Comparison of ENCODE assay signal across 25 mouse cellular contexts in the genomic region with DNA sequence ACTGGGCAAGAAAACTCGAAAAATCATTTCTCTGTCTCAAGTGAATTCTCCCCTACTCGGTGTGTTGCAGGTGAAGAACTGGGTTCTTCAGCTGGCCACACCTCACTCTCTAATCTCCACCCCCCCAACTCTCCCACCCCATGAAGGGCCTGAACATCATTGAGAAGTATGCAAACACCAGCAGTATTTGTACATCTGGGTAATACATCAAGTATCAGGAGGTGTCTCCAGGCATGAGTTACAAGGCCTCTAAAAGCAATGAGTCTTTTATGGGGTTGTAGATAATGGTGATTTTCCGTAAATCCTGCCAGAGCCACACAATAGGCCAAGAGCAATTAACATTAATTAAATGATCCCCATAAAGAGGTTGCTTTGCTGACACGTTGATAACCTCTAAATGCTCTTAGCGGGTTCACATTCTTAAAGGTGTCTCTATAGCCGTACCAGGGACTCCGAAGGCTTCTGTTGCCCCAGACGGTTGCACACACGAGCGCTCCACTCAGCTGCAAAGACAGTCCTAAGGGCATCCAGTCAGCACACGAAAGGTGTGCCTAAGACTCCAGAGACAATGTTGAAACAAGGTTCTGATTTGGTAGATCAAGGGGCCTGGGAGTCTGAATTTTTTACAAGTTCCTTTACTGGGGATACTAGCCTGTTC. TPM values are rescaled to one million over a fixed set of nuclear protein-coding genes. Genes with fewer than 3 reads are reported as not detected.
DNase-seq lines count a peak whose midpoint lies in the region; ATAC-seq and TF ChIP-seq lines count a peak whose summit lies in the region.
"Had no signal": no experiment of that assay in that cellular context is flagged by ENCODE, and none has a peak within 500 bp of the region (broad histone marks: within the 10 kb centered on the region; RNA-seq: fewer than 3 reads in every experiment).

No protein-coding gene starts in this region.

- no peak for ATAC-seq in heart, postnatal 0 days (ENCODE audit: insufficient read depth, low read depth)
- ATAC-seq in intestine, embryonic 14.5 days (replicated peaks; ENCODE audit: low FRiP score, low TSS enrichment, low read depth) = peak; percentile 76
- no peak for ATAC-seq in neural tube, embryonic 15.5 days (ENCODE audit: low FRiP score)
- no peak for ATAC-seq in cerebellum, adult (ENCODE audit: insufficient number of reproducible peaks, low FRiP score, low TSS enrichment)
- ATAC-seq: CD4-positive, CD25-positive, alpha-beta regulatory T cell, adult 4 months; forebrain, embryonic 14.5 days; hindbrain, postnatal 0 days had no signal

- H3K27ac ChIP-seq in heart, adult 2 months = peak overlapping the region; percentile 65; the same call in 1 of the 2 replicates
- peak overlapping the region; percentile 96; the same call in 1 of the 2 replicates for H3K27ac ChIP-seq in heart, postnatal 0 days (ENCODE audit: low read depth)
- no peak overlapping the region for H3K27ac ChIP-seq in intestine, embryonic 14.5 days (ENCODE audit: low read depth)
- 0 out of 2 replicates have a peak overlapping the region, but pooled peaks have one; percentile 23 for H3K27ac ChIP-seq in neural tube, embryonic 15.5 days (replicated peaks)
- H3K27ac ChIP-seq: embryonic facial prominence, embryonic 15.5 days; forebrain, embryonic 10.5 days; hindbrain, embryonic 13.5 days; hindbrain, postnatal 0 days had no signal

- H3K4me2 ChIP-seq in heart, postnatal 0 days (ENCODE audit: low read depth, low read length) = no peak overlapping the region
- H3K4me2 ChIP-seq in intestine, embryonic 14.5 days (ENCODE audit: low read length) = no peak overlapping the region
- no peak overlapping the region for H3K4me2 ChIP-seq in neural tube, embryonic 15.5 days
- H3K4me2 ChIP-seq: embryonic facial prominence, embryonic 15.5 days; hindbrain, embryonic 13.5 days had no signal

- no peaks in the 10 kb centered on the region for H3K79me2 ChIP-seq in heart, adult 2 months (replicated peaks; ENCODE audit: control insufficient read depth, insufficient read depth, low read length)

- no peak for TF ChIP-seq EP300 in heart, adult 2 months (IDR thresholded peaks at IDR 0.05; ENCODE audit: insufficient read depth, low read depth, low read length)
- TF ChIP-seq EP300 in heart, postnatal 0 days (IDR thresholded peaks at IDR 0.05; ENCODE audit: low read depth) = no peak

- intact Hi-C loops in heart, adult 2 months (cut with DNase I) = loop anchor here (5.0 to 10.0 kb wide), 6 partner anchors 35 to 590 kb away; no protein-coding TSS in a partner anchor
- intact Hi-C loops in heart, postnatal 14 days (cut with DNase I) = loop anchor here (5.0 to 10.0 kb wide), 2 partner anchors 235 to 402 kb away; no protein-coding TSS in a partner anchor

- no peaks in the 10 kb centered on the region for H3K36me3 ChIP-seq in heart, adult 2 months (ENCODE audit: control insufficient read depth, insufficient read depth, low read length)
- no peaks in the 10 kb centered on the region for H3K36me3 ChIP-seq in heart, postnatal 0 days (replicated peaks; ENCODE audit: control insufficient read depth, insufficient read depth, low read length)
- H3K36me3 ChIP-seq in intestine, embryonic 14.5 days (ENCODE audit: control insufficient read depth, insufficient read depth, low read length) = no peaks in the 10 kb centered on the region
- H3K36me3 ChIP-seq in neural tube, embryonic 15.5 days = no peaks in the 10 kb centered on the region
- H3K36me3 ChIP-seq: embryonic facial prominence, embryonic 15.5 days; forebrain, embryonic 10.5 days; G1E; hindbrain, embryonic 13.5 days had no signal

- TF ChIP-seq CTCF in heart, adult 2 months (IDR thresholded peaks at IDR 0.05) = no peak
- TF ChIP-seq CTCF in heart, postnatal 0 days (IDR thresholded peaks at IDR 0.05; ENCODE audit: low read depth) = no peak

- no peak overlapping the region for H3K9ac ChIP-seq in heart, adult 2 months (ENCODE audit: low read depth, low read length)
- H3K9ac ChIP-seq in heart, postnatal 0 days (replicated peaks; ENCODE audit: low read depth, low read length) = no peak overlapping the region
- H3K9ac ChIP-seq in intestine, embryonic 14.5 days (ENCODE audit: low read length) = no peak overlapping the region
- H3K9ac ChIP-seq in neural tube, embryonic 15.5 days (replicated peaks) = no peak overlapping the region
- H3K9ac ChIP-seq: embryonic facial prominence, embryonic 15.5 days; hindbrain, embryonic 13.5 days had no signal

- 82% methylated on average over 11 of the region's 11 CpGs for WGBS in heart, adult 2 months
- WGBS in heart, postnatal 0 days = 77% methylated on average over 11 of the region's 11 CpGs
- 44% methylated on average over 11 of the region's 11 CpGs for WGBS in intestine, embryonic 14.5 days
- WGBS in neural tube, embryonic 15.5 days = 30% methylated on average over 11 of the region's 11 CpGs

- no peaks in the 10 kb centered on the region for H3K27me3 ChIP-seq in heart, adult 2 months (ENCODE audit: control insufficient read depth, insufficient read depth, low read length)
- H3K27me3 ChIP-seq in heart, postnatal 0 days (ENCODE audit: control insufficient read depth, insufficient read depth, low read length) = no peaks in the 10 kb centered on the region
- H3K27me3 ChIP-seq in intestine, embryonic 14.5 days (replicated peaks; ENCODE audit: control insufficient read depth, insufficient read depth, low read length) = no peaks in the 10 kb centered on the region; the same call in 1 of the 2 replicates
- no peaks in the 10 kb centered on the region for H3K27me3 ChIP-seq in neural tube, embryonic 15.5 days (replicated peaks)
- H3K27me3 ChIP-seq: embryonic facial prominence, embryonic 15.5 days; hindbrain, embryonic 13.5 days had no signal

- no peak for TF ChIP-seq POLR2A in heart, adult 2 months (IDR thresholded peaks at IDR 0.05; ENCODE audit: insufficient read depth, low read depth, low read length)

- peaks cover 7% of the 10 kb centered on the region for H3K4me1 ChIP-seq in heart, adult 2 months (ENCODE audit: control insufficient read depth, insufficient read depth, low read length)
- peaks cover 21% of the 10 kb centered on the region; the same call in 1 of the 2 replicates for H3K4me1 ChIP-seq in heart, postnatal 0 days (ENCODE audit: control insufficient read depth, insufficient read depth)
- no peaks in the 10 kb centered on the region; the same call in 1 of the 2 replicates for H3K4me1 ChIP-seq in intestine, embryonic 14.5 days (replicated peaks; ENCODE audit: control insufficient read depth, insufficient read depth, low read length)
- peaks cover 10% of the 10 kb centered on the region for H3K4me1 ChIP-seq in neural tube, embryonic 15.5 days

- DNase-seq in heart, adult 2 months = no peak
- DNase-seq in heart, postnatal 14 days = no peak
- DNase-seq in heart, postnatal 0 days (ENCODE audit: low spot score) = no peak
- DNase-seq in heart, postnatal 4 days = no peak
- peak; percentile 55 for DNase-seq in intestine, embryonic 14.5 days (ENCODE audit: low spot score)
- DNase-seq: adrenal gland, adult 8-10 months; adrenal gland, postnatal 36 days; B cell, adult 2 months; cerebellum, adult 11 months; cerebellum, adult 8-10 months; cerebellum, postnatal 14 days; embryo, embryonic 11 days; gastrocnemius, postnatal 36 days; heart, adult 18-20 months; kidney, adult 11 months had no signal

- H3K9me3 ChIP-seq in heart, postnatal 0 days (replicated peaks; ENCODE audit: control insufficient read depth, low read length) = peaks cover 4% of the 10 kb centered on the region; the same call in 1 of the 2 replicates
- no peaks in the 10 kb centered on the region for H3K9me3 ChIP-seq in intestine, embryonic 14.5 days (ENCODE audit: control insufficient read depth, low read length)
- no peaks in the 10 kb centered on the region for H3K9me3 ChIP-seq in neural tube, embryonic 15.5 days (replicated peaks)
- H3K9me3 ChIP-seq: embryonic facial prominence, embryonic 15.5 days; forebrain, embryonic 10.5 days; G1E; hindbrain, embryonic 13.5 days had no signal

- no peak overlapping the region for H3K4me3 ChIP-seq in heart, adult 2 months
- H3K4me3 ChIP-seq in heart, postnatal 0 days (ENCODE audit: low read depth, low read length) = no peak overlapping the region
- no peak overlapping the region for H3K4me3 ChIP-seq in intestine, embryonic 14.5 days (ENCODE audit: low read depth, low read length)
- no peak overlapping the region for H3K4me3 ChIP-seq in neural tube, embryonic 15.5 days (replicated peaks)
- H3K4me3 ChIP-seq: embryonic facial prominence, embryonic 15.5 days; erythroblast, embryonic 14.5 days; forebrain, embryonic 10.5 days; hindbrain, embryonic 13.5 days had no signal

RNA-seq across cellular contexts. Expression of a gene that starts 57.1 kb away (rescaled TPM):
- 10 to 100 TPM; 45.6 to 49.7 TPM for total RNA-seq in heart, adult 2 months (2021)
- polyA plus RNA-seq in heart, adult 2 months (2012; rRNA removed) = 22.0 and 40.1 TPM in 2 replicates
- total RNA-seq in heart, postnatal 14 days (2021) = 10 to 100 TPM; 28.1 to 30.8 TPM
- total RNA-seq in heart, postnatal 0 days (2014; rRNA removed; ENCODE audit: low replicate concordance) = 27.9 and 123 TPM in 2 replicates
- polyA plus RNA-seq in heart, postnatal 0 days (2015; fragmentation: Nextera tagmentation; extraction: Ambion mirVana) = 40.3 and 45.3 TPM in 2 replicates
- total RNA-seq in heart, postnatal 4 days (2021) = 10 to 100 TPM; 26.4 to 28.0 TPM
- polyA plus RNA-seq in intestine, embryonic 14.5 days (2014; fragmentation: Nextera tagmentation; extraction: Ambion mirVana) = 27.2 and 30.1 TPM in 2 replicates
- 20.9 TPM in 2 replicates for polyA plus RNA-seq in neural tube, embryonic 15.5 days (2015; fragmentation: Nextera tagmentation; extraction: Ambion mirVana)
